In genomic region chr8:5591571-5591970, GRCm38 (mm10) we compare ENCODE assay signal across 18 mouse cellular contexts.
DNase-seq lines count a peak whose midpoint lies in the region; TF ChIP-seq lines count a peak whose summit lies in the region.
"Had no signal": no experiment of that assay in that cellular context is flagged by ENCODE, and none has a peak within 500 bp of the region (broad histone marks: within the 10 kb centered on the region; RNA-seq: fewer than 3 reads in every experiment).

No protein-coding gene starts in this region.

- no peak overlapping the region for H3K4me3 ChIP-seq in gastrocnemius, adult 2 months
- H3K4me3 ChIP-seq: erythroblast, embryonic 14.5 days; heart, embryonic 13.5 days; kidney, embryonic 15.5 days had no signal

- intact Hi-C loops in gastrocnemius, adult 2 months (cut with DNase I), result no loop called here

- H3K27ac ChIP-seq in gastrocnemius, adult 2 months, result no peak overlapping the region
- H3K27ac ChIP-seq: heart, embryonic 13.5 days; kidney, embryonic 15.5 days; macrophage had no signal

- no peak for TF ChIP-seq CTCF in gastrocnemius, adult 2 months (IDR thresholded peaks at IDR 0.05)

- DNase-seq in frontal cortex, adult 2 months (ENCODE audit: extremely low spot score in 1 of 2, low spot score in 1 of 2), result peak; percentile 5 to 19
- DNase-seq in frontal cortex, postnatal 14 days (ENCODE audit: low spot score in 2 of 2), result no peak
- peak; percentile 3 for DNase-seq in right cerebral cortex, adult 18-20 months
- DNase-seq in right cerebral cortex, postnatal 25 days, result no peak
- peak; percentile 78 for DNase-seq in layer of hippocampus, adult 9-10 months (ENCODE audit: low spot score)
- no peak for DNase-seq in adrenal gland, postnatal 10 days
- no peak for DNase-seq in gastrocnemius, adult 2 months
- DNase-seq in ovary, adult 18-20 months (ENCODE audit: low spot score), result no peak
- DNase-seq: adrenal gland, postnatal 25 days; B cell, adult 2 months; heart, postnatal 4 days; left cerebral cortex, postnatal 4 days; lung, adult 2 months; thymus, postnatal 14 days had no signal

Comparison
In these comparisons a context has a peak if more than half of its experiments do, and no peak if none do; other contexts are left out.
1. DNase-seq: peak in frontal cortex, adult 2 months (2 of 2), right cerebral cortex, adult 18-20 months (single experiment) and layer of hippocampus, adult 9-10 months (single experiment); none in frontal cortex, postnatal 14 days (0 of 2), right cerebral cortex, postnatal 25 days (single experiment), adrenal gland, postnatal 10 days (single experiment), gastrocnemius, adult 2 months (single experiment) and ovary, adult 18-20 months (single experiment).